Mouse (Mus musculus): Measurements from ENCODE around the gene Gm20388. TPM values are rescaled to one million over a fixed set of nuclear protein-coding genes. Genes with fewer than 3 reads are reported as not detected.

The Gm20388 gene
- polyA plus RNA-seq, 1 experiment, result 49.7 TPM

- Histone ChIP-seq H3K27ac (ENCODE audit: insufficient read depth, low read depth, low read length) (no peak overlapping the region), H3K4me1 (ENCODE audit: control insufficient read depth, insufficient read depth, low read length) (no peaks in the 10 kb centered on the region), H3K4me3 (ENCODE audit: insufficient read depth, low read depth, low read length) (no peak overlapping the region), H3K36me3 (ENCODE audit: control insufficient read depth, insufficient read depth, low read length) (no peaks in the 10 kb centered on the region), H3K27me3 (replicated peaks; ENCODE audit: control insufficient read depth, insufficient read depth, low read length) (no peaks in the 10 kb centered on the region)
- DNase-seq, result no peak
- TF ChIP-seq POLR2A (IDR thresholded peaks at IDR 0.05; ENCODE audit: low read depth, low read length) (no peak), CTCF (conservative IDR thresholded peaks at IDR 0.05; ENCODE audit: insufficient read depth, insufficient read length, low read depth, low read length) (no peak)
- 84% methylated on average over 4 of the region's 4 CpGs for WGBS
Measured at GRCm38 (mm10) chr8:122199841-122200240, 2289.2 kb downstream of the Gm20388 start.

- Histone ChIP-seq H3K27ac (ENCODE audit: insufficient read depth, low read depth, low read length) (no peak overlapping the region), H3K36me3 (ENCODE audit: control insufficient read depth, insufficient read depth, low read length) (no peaks in the 10 kb centered on the region), H3K4me3 (ENCODE audit: insufficient read depth, low read depth, low read length) (no peak overlapping the region), H3K27me3 (replicated peaks; ENCODE audit: control insufficient read depth, insufficient read depth, low read length) (no peaks in the 10 kb centered on the region), H3K4me1 (ENCODE audit: control insufficient read depth, insufficient read depth, low read length) (no peaks in the 10 kb centered on the region)
- 93% methylated on average over 3 of the region's 3 CpGs for WGBS
- TF ChIP-seq POLR2A (IDR thresholded peaks at IDR 0.05; ENCODE audit: low read depth, low read length), result no peak
- TF ChIP-seq CTCF (conservative IDR thresholded peaks at IDR 0.05; ENCODE audit: insufficient read depth, insufficient read length, low read depth, low read length), result no peak
- no peak for DNase-seq
Measured at GRCm38 (mm10) chr8:122211591-122211990, 2300.9 kb downstream of the Gm20388 start.

GRCm38 (mm10) chr8:122215630-122216029, 2305.0 kb downstream of the Gm20388 start:
- no peak for DNase-seq
- TF ChIP-seq CTCF (conservative IDR thresholded peaks at IDR 0.05; ENCODE audit: insufficient read depth, insufficient read length, low read depth, low read length) (no peak), POLR2A (IDR thresholded peaks at IDR 0.05; ENCODE audit: low read depth, low read length) (no peak)

GRCm38 (mm10) chr8:122216433-122216832, 2305.8 kb downstream of the Gm20388 start:
- Histone ChIP-seq H3K4me1 (ENCODE audit: control insufficient read depth, insufficient read depth, low read length) (no peaks in the 10 kb centered on the region), H3K27ac (ENCODE audit: insufficient read depth, low read depth, low read length) (no peak overlapping the region), H3K4me3 (ENCODE audit: insufficient read depth, low read depth, low read length) (no peak overlapping the region), H3K36me3 (ENCODE audit: control insufficient read depth, insufficient read depth, low read length) (no peaks in the 10 kb centered on the region), H3K27me3 (replicated peaks; ENCODE audit: control insufficient read depth, insufficient read depth, low read length) (no peaks in the 10 kb centered on the region)
- DNase-seq, result no peak
- TF ChIP-seq POLR2A (IDR thresholded peaks at IDR 0.05; ENCODE audit: low read depth, low read length), result no peak
- no peak for TF ChIP-seq CTCF (conservative IDR thresholded peaks at IDR 0.05; ENCODE audit: insufficient read depth, insufficient read length, low read depth, low read length)
- WGBS, result 75% methylated on average over 6 of the region's 6 CpGs

More at GRCm38 (mm10) chr8:122215630-122216029, 2305.0 kb downstream of the Gm20388 start:
- no peak overlapping the region for H3K27ac ChIP-seq (ENCODE audit: insufficient read depth, low read depth, low read length)
- H3K4me3 ChIP-seq (ENCODE audit: insufficient read depth, low read depth, low read length), result no peak overlapping the region
- H3K36me3 ChIP-seq (ENCODE audit: control insufficient read depth, insufficient read depth, low read length), result no peaks in the 10 kb centered on the region
- H3K4me1 ChIP-seq (ENCODE audit: control insufficient read depth, insufficient read depth, low read length), result no peaks in the 10 kb centered on the region
- 51% methylated on average over 8 of the region's 8 CpGs for WGBS
- H3K27me3 ChIP-seq (replicated peaks; ENCODE audit: control insufficient read depth, insufficient read depth, low read length), result no peaks in the 10 kb centered on the region

- Histone ChIP-seq H3K4me3 (ENCODE audit: insufficient read depth, low read depth, low read length) (no peak overlapping the region), H3K27me3 (replicated peaks; ENCODE audit: control insufficient read depth, insufficient read depth, low read length) (no peaks in the 10 kb centered on the region), H3K27ac (ENCODE audit: insufficient read depth, low read depth, low read length) (no peak overlapping the region), H3K36me3 (ENCODE audit: control insufficient read depth, insufficient read depth, low read length) (no peaks in the 10 kb centered on the region), H3K4me1 (ENCODE audit: control insufficient read depth, insufficient read depth, low read length) (no peaks in the 10 kb centered on the region)
- no peak for TF ChIP-seq POLR2A (IDR thresholded peaks at IDR 0.05; ENCODE audit: low read depth, low read length)
- TF ChIP-seq CTCF (conservative IDR thresholded peaks at IDR 0.05; ENCODE audit: insufficient read depth, insufficient read length, low read depth, low read length), result no peak
- WGBS, result 69% methylated on average over 10 of the region's 10 CpGs
- DNase-seq, result no peak
Measured at GRCm38 (mm10) chr8:122217456-122218177, 2307.0 kb downstream of the Gm20388 start.

GRCm38 (mm10) chr8:122223976-122224649, 2313.5 kb downstream of the Gm20388 start:
- TF ChIP-seq CTCF (conservative IDR thresholded peaks at IDR 0.05; ENCODE audit: insufficient read depth, insufficient read length, low read depth, low read length) (no peak), POLR2A (IDR thresholded peaks at IDR 0.05; ENCODE audit: low read depth, low read length) (no peak)
- H3K4me3 ChIP-seq (ENCODE audit: insufficient read depth, low read depth, low read length), result no peak overlapping the region
- H3K4me1 ChIP-seq (ENCODE audit: control insufficient read depth, insufficient read depth, low read length), result no peaks in the 10 kb centered on the region
- 88% methylated on average over 10 of the region's 10 CpGs for WGBS
- no peaks in the 10 kb centered on the region for H3K36me3 ChIP-seq (ENCODE audit: control insufficient read depth, insufficient read depth, low read length)
- DNase-seq, result no peak
- no peaks in the 10 kb centered on the region for H3K27me3 ChIP-seq (replicated peaks; ENCODE audit: control insufficient read depth, insufficient read depth, low read length)
- H3K27ac ChIP-seq (ENCODE audit: insufficient read depth, low read depth, low read length), result no peak overlapping the region

GRCm38 (mm10) chr8:122224650-122225022, 2314.0 kb downstream of the Gm20388 start:
- H3K27me3 ChIP-seq (replicated peaks; ENCODE audit: control insufficient read depth, insufficient read depth, low read length), result no peaks in the 10 kb centered on the region
- no peaks in the 10 kb centered on the region for H3K36me3 ChIP-seq (ENCODE audit: control insufficient read depth, insufficient read depth, low read length)
- H3K4me1 ChIP-seq (ENCODE audit: control insufficient read depth, insufficient read depth, low read length), result no peaks in the 10 kb centered on the region
- 55% methylated on average over 6 of the region's 6 CpGs for WGBS
- no peak for TF ChIP-seq CTCF (conservative IDR thresholded peaks at IDR 0.05; ENCODE audit: insufficient read depth, insufficient read length, low read depth, low read length)
- TF ChIP-seq POLR2A (IDR thresholded peaks at IDR 0.05; ENCODE audit: low read depth, low read length), result no peak
- no peak overlapping the region for H3K4me3 ChIP-seq (ENCODE audit: insufficient read depth, low read depth, low read length)
- DNase-seq, result no peak
- no peak overlapping the region for H3K27ac ChIP-seq (ENCODE audit: insufficient read depth, low read depth, low read length)

All from kidney, adult 2 months (tissue).